Mouse (Mus musculus): ENCODE results near the gene Guf1.

Gene Guf1

DNA sequence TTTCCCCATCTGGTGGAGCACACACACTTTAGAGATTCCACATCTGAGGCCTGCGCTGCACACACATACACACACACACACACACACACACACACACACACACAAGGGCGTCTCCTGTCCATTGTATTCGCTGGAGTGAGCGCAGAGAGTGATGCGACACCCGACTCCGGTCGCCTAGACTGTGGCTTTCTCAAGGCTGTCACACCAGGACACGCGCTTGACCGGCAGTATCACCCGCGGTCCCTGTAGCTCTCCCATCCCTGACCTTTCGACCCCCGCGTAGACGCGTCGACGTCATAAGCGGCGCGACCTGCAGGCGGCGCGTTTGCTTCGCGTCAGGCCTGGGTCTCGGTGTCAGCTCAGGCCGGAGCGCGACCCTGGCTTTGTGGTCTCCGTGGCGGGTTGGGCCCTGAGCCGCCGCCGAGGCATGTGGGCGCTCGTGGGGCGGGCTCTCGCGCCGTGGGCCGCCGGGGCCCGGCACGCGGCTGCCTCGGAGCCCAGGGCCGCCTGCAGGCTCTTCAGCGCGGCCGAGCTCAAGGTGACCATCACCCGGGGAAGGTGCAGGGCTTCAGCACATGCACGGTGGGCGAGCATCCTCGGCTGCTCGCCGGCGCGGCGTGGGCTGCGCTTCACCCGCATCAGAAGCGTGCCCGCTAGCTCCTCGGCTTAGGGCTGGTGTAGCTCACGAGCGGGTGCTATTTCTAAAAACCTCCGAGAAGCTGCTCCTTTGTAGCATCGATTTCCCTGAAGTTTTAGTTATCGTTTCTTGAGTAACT, at the start of gene Guf1:
Guf1 (plus strand) TSS at position 296 of the 776 bp plus-strand sequence.
- DNase-seq (ENCODE audit: low read depth, low spot score): peak; percentile 89

DNA sequence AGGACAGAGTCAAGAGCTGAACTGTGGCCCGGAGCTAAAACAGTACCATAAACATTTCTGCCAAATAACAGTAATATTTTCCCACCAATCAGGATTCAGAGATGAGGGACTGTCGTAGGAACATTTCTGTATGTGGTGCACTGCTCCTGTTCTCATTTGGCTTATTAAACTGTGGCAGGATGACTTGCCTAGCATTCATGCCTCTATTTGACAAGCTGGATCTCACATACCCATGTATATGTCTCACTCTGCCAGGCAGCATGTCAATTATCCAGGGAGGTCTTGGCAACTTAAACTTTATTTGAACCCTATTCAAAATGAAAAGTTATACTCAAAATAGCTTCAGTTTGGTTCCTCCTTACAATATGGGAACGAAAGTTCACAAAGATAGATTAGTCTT, 49.7 kb upstream of the Guf1 start:
- DNase-seq (ENCODE audit: low read depth, low spot score): no peak

- DNase-seq (ENCODE audit: low read depth, low spot score): no peak
Measured at GRCm38 (mm10) chr5:69511631-69512030, 45.1 kb upstream of the Guf1 start.

- DNase-seq (ENCODE audit: low read depth, low spot score): no peak
Measured at GRCm38 (mm10) chr5:69512203-69512602, 44.5 kb upstream of the Guf1 start.

GRCm38 (mm10) chr5:69520661-69521278, 36.0 kb upstream of the Guf1 start:
- peak; percentile 47 for DNase-seq (ENCODE audit: low read depth, low spot score)

DNA sequence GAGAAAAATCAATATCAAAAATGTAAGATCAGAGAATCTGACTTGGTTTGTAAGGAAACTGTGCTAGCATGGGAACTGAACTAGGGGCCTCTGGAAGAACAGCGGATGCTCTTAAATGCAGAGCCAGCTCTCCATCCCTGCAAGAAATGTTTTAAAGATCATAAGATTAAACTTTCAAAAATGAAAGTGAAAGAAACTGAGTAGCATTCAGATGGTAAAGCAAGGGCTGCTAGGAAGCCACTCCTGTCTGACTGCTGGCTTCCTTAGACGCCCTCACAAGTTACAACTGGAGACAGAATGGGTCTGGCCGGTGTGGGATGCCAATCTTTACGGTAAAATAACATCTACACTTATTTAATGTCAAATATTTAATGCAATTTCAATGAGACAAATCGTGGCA, 34.7 kb upstream of the Guf1 start:
- no peak for DNase-seq (ENCODE audit: low read depth, low spot score)

- DNase-seq (ENCODE audit: low read depth, low spot score): no peak
Measured at GRCm38 (mm10) chr5:69523944-69524343, 32.8 kb upstream of the Guf1 start.

- DNase-seq (ENCODE audit: low read depth, low spot score): no peak
Measured at GRCm38 (mm10) chr5:69541680-69542079, 15.0 kb upstream of the Guf1 start.

GRCm38 (mm10) chr5:69542489-69542888, 14.2 kb upstream of the Guf1 start, which contains the start of gene Yipf7:
Yipf7 (minus strand) TSS chr5:69542648.
- DNase-seq (ENCODE audit: low read depth, low spot score): no peak

GRCm38 (mm10) chr5:69557404-69557935, 747 bp downstream of the Guf1 start:
- no peak for DNase-seq (ENCODE audit: low read depth, low spot score)

DNA sequence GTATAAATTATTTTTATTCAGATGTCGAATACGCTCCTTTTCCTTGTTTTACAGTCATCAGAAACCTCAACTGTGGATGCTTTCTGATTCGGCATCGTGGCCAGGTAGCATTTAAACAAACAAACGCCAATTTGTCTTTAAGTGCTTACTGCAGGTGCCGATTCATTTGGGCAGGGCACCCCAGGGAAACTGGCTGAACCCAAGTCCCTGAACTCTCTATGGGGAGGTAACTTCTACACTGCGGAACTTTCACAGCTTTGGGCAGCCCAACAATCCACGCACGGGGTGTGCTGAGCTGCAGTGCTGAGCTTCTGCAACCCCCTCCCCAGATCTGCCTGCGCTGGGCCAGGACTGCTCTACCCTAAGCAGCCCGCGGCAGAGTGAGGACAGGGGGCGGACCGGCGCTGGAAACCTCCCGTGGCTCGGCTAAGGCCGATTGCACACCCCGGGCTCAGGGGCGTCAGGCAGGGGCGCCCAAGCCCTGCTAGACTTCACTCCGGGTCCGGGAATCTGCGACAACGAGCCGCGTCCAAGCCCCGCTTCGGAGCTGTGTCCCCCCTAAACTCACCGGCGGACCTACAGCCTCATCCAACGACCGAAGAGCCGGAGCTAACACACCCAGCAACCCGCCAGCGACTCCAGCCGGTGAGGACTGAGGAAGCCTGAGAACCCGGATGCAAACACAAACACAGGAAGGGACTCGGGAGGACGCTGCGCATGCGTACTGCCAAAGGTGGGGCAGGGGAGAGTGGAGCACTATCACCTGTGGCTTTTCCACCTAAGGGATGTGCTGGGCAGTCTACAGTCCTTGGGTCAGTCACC, 35.1 kb downstream of the Guf1 start, which contains the start of gene Gnpda2:
Gnpda2 (minus strand) TSS at position 701 of the 822 bp plus-strand sequence.
- DNase-seq (ENCODE audit: low read depth, low spot score): peak; percentile 89

DNA sequence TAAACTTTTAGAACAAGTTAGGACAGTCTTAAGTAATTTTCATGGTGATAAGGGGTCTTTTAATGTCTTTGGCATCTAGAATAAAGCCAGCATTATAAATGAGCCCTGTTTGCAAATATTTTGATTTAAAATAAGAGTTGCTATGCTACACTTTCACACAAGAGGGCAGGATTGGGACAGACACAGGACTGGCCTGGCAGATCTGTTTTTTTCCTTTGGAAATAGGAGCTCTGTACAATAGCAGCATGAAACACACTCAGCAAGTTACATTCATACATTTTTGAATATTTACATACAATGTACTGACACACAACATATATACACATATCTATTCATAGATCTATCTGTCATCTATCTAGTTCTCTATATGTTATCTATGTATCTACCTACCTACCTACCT, 44.3 kb downstream of the Guf1 start:
- DNase-seq (ENCODE audit: low read depth, low spot score): peak; percentile 16

- DNase-seq (ENCODE audit: low read depth, low spot score): peak; percentile 48
Measured at GRCm38 (mm10) chr5:69613209-69613796, 56.6 kb downstream of the Guf1 start.

DNA sequence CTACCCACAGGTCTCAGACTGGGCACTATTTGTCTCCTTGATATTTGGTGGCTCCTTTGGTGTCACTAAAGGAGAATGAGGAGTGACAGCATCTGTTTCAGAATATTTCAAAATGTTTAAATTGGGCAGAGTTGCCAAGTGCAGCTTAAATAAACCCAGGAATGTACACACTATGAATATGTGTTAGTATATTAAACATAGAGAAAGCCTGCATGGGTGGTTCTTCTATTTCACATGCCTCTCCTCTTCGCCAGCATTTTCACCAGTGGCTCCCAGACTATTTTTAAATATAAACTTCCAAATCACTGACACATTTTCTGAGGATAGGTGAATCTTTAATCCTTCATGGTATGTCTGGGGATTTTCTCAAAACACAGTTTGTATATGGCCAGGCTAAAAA, 64.2 kb downstream of the Guf1 start:
- no peak for DNase-seq (ENCODE audit: low read depth, low spot score)

Data from forelimb bud, embryonic 11.5 days (tissue).